Mouse (Mus musculus) R1 (cell line): Measurements from ENCODE around the gene Adam22.
"Not testable (repeated sequence)": the region's sequence is repeated elsewhere in the genome, so short reads cannot be mapped to it uniquely, and the experiment has no call there.

Source experiments
- DNase-seq: peaks from one replicate; pipeline ENCODE4 v3.0.0-alpha.2; 2018; ENCODE audit warnings: low read depth, low spot score

Gene Adam22

GRCm38 (mm10) chr5:8327645-8328269 lies 40.2 kb downstream of the Adam22 start:
- no peak for DNase-seq

- DNase-seq = no peak
Observed at GRCm38 (mm10) chr5:8326671-8327070, 41.3 kb downstream of the Adam22 start.

DNA sequence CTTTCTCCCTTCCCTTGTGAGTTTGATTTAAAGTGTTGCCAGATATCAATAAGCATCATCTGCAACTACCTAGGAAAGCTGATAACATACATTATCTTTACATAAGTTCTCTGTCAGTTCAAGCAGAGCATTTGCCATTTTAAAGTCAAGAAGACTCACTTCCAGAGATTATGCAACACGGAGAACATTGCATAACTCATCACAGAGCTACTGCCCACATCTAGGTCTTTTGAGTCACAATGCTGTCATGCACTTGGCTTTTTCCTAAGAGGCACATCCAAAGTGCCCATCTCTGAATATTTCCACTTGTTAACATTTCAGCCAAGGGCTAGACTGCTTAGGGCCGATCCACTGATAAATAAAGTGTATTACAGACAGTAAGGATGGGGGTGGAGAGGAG lies 55.6 kb downstream of the Adam22 start:
- DNase-seq = no peak

GRCm38 (mm10) chr5:8310907-8311306 lies 57.1 kb downstream of the Adam22 start:
- DNase-seq = no peak

- DNase-seq = no peak
Observed at GRCm38 (mm10) chr5:8297719-8298419, 70.1 kb downstream of the Adam22 start.

DNA sequence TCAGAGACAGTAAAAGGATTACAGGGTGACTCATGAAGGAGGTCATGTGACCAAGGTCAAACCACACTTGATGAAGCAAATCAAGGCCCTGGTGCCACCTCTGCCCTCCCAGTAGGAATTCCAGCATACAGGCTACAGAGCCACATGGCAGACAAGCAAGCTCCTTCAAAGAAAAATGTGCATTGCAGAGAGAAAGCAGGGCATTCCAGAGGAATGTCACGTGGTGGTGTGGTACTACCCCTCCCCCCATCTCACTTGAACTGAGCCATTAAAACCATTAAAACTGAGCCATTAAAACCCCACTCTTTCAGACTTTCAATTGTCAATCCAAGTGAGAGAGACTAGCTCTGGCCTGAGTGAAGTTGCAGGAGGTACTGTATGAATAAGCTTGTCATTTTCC lies 74.7 kb downstream of the Adam22 start:
- DNase-seq = peak; percentile 72

- no peak for DNase-seq
Observed at GRCm38 (mm10) chr5:8291496-8291895, 76.5 kb downstream of the Adam22 start.

DNA sequence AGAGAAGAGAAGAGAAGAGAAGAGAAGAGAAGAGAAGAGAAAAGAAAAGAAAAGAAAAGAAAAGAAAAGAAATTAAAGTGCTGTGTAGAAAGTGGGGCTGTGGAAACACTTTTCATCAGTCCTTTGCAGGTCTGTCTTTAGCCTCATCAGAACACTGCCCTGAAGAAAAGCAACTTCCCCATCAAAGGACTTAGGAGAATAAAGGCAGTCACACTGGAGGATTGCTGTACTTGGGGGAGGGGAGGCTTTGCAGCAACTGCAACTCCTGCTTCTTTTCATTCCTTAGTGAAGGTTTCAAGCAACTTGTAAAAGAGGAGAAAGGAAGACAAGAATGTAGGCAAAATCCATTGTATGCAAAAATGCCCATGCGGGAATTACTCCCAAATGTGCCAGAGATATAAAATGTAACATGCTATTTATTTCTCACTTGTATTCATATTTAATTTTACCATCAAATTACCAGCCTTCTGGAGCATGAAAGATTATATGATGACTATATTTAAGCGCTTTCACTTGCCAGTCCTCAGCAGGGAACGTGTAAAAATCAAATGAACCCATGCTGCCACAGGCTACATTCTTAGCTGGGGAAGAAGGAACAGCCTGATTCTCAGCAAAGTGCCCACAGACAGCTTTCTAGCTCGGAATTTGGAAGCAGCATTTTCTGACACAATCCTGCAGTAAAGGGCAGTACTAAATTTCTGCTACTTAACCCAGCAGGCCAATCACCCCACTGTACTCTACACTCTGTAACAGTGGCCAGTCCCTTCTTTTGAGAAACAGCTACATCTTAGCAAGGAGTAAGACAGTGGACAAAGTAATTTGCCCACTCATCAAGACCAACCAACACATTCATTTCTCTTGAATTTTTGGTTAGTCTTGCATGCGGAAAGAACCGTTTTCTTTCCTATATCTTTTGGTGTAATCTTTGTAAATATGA lies 78.0 kb downstream of the Adam22 start:
- DNase-seq = peak; percentile 10

DNA sequence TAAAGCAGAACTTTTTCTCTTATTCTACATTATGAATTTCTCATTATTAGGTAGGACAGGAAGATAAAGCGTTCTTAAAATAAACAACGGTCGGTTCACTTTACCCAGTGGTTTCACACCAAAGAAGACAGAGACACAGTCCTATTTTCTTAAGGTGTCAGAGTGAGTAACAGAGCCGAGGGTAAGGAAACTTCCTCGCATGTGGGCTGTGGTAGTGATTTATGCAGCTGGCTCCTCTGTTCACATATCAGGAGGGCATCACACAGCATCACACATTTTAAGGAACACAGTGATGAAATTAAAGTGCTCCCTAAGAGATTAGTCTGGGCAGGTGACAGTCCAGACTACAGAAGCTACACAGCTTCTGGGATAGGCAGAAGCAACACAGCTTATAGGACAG lies 83.8 kb downstream of the Adam22 start:
- no peak for DNase-seq

- no peak for DNase-seq
Observed at GRCm38 (mm10) chr5:8276141-8276540, 91.8 kb downstream of the Adam22 start.

- DNase-seq = no peak
Observed at GRCm38 (mm10) chr5:8257366-8257765, 110.6 kb downstream of the Adam22 start.

GRCm38 (mm10) chr5:8256487-8256886 lies 111.5 kb downstream of the Adam22 start:
- no peak for DNase-seq

GRCm38 (mm10) chr5:8244696-8245095 lies 123.3 kb downstream of the Adam22 start:
- DNase-seq = no peak

- peak; percentile 57 for DNase-seq
Observed at GRCm38 (mm10) chr5:8243064-8243615, 124.8 kb downstream of the Adam22 start.

- no peak for DNase-seq
Observed at GRCm38 (mm10) chr5:8242660-8243059, 125.3 kb downstream of the Adam22 start.

DNA sequence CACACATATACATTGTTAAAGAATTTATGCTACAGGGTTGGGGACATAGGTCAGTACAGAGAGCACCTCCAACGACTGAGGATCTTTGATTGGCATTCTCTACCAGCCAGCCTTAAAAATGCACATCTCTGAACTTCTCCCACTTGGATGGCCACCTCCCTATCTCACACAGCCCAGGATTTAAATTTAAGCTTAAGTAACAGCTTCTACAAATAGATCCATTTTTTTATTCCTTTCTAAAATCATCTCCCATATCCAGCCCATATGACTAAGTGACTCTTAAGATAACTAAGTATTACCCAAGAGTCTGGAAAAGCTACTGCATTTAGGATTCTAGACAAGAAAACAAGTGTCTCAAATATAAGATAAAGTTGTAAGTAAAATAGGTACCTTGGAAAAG lies 140.9 kb downstream of the Adam22 start:
- no peak for DNase-seq

DNA sequence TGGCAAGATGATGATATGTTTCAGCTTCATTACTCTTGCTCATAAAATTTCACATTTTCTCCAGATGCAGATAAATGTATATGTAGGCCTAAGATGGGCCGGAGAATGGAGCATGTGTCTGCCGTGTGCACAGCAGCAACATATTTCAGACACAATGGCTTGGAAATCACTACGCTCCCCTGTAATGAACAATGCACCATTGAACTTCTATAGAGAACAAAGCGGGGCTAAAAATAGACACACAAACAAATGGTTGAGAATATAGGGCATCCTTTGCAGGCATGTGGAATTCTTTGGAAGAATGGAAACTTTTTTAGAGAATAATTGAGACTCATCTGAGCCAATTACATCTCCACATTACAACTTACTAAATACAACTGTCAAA lies 143.6 kb downstream of the Adam22 start:
- no peak for DNase-seq

DNA sequence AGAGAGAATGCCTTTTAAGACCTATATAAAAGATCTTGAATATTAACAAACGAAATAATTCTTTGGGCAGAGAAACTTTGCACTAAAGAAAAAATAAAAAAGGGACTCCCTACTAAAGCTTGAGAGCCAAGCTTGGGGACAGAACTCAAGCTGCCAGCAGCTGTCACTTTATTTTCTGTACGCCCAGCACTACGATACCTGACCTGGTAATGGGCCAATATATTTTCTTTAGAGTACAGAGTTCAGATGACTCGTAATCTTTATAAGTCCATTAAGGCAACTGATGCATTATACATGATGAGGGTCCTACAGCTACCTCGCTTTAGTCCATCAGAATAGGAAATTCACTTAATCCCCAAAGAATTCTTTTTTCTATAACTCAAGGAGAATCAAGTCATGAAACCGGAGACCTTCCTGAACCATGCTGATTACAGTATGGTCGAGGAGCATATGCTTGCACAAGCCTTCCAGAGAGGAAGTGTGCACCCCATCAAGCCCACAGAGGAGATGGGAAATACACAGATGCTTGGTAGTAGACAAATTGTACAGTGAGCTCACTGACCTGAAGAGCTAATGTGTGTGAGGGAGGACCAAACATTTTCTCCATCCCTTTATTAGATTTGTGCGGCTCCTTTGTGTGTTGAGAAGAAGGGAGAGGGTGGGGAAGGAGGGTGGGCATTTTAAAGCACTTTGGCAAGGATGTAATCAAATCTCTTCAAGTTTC lies 144.2 kb downstream of the Adam22 start:
- DNase-seq = no peak

- DNase-seq = no peak
Observed at GRCm38 (mm10) chr5:8221630-8222029, 146.3 kb downstream of the Adam22 start.

- no peak for DNase-seq
Observed at GRCm38 (mm10) chr5:8215841-8216240, 152.1 kb downstream of the Adam22 start.

DNA sequence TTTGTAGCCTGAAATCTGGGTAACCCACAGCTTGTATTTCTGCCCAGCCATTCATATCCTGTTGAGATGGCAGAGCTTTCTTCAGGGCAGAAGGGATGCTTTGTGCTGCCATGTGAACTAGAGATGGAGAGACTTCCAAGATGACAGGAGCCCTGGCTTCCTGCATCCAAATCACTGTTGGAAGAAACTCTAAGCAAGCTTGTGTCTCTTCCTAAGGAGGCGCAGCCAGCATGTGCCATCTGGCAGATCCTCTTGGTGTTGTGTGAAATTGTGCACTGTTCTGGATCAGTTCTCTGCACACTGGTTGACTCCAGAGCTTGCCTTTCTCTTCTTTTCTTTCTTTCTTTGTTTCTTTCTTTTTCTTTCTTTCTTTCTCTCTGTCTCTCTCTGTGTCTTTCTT lies 183.0 kb downstream of the Adam22 start:
- not testable (repeated sequence) for DNase-seq
